Mouse (Mus musculus) c-Kit-negative CD71-positive TER-119-positive erythroid progenitor cells, embryonic 14.5 days (primary cell): Measurements from ENCODE around the gene Hepacam.

Source experiments
- DNase-seq: peaks from one replicate; pipeline ENCODE4 v3.0.0-alpha.2; 2013; ENCODE audit warnings: low read depth, low spot score

Hepacam gene

DNA sequence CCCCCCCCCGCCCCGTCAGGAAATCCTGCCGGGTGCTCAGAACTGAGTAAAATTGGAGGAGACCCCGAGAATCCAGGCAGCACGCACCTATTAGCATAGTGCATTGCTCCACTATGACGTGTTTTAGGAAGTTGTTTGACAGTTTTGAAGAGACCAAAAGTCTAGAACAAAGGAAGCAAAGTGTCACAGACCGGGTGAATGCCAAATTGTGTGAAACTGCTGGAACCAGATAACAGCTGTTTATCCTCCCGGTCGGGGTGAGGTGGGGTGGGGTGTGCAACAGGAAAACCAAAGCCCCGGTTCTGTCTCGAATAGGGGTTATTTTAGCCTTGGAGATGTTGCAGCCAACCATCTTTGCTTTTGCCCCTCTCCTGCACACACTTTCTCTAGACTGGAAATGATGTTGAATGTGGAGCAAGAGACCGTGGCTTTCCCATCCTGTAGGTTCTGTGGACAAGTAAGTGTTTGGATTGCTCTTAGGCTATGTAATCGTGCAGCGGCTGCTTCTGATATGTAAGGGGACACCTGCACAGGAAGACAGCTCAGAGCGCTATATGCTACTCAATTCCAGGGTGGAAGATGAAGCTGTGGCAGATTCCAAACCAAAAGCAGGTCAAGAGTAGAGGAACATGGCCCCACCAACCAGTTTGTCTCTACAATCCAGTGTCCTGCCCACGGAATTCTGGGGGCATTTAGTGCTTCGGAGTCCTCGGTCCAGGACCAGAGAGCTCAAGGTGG is 66.8 kb downstream of the Hepacam start:
- DNase-seq: no peak

DNA sequence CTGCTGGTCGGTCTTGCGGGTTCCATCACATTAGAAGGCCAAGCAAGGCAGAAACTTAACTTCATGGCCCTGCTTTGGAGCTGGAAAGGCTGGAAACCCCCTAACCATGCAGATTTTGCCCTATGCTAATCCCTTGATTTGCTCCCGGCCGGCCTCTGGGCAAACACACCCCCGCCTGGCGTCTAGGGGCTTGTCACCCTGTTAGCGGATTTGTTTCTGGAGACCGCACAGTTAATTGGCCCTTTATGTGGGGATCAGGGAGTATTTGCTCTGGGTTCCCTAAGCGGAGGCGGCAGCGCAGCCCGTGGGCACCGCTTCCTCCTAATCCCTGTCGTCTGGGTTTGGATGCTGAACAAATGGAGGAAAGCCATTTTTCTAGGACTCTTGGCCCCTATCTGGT is 67.8 kb downstream of the Hepacam start:
- no peak for DNase-seq

DNA sequence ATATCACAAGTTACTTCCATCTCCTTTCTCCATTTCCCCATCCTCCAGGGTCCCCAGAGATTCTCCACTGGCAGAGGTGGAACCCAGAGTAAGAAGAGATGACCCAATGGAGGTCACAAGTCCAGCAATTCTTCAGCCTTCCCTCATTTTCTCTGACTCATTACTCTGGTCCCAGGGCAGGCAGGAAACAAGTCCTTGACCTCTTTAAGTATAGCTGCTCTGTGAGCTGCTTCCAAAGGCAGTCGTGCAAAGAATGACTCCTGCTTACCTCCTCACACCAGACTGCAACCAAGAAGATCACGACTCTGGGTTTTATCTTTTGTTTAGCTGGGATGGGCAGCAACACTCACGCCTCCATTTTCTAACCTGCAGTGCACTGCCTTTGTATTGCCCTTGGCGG is 68.5 kb downstream of the Hepacam start:
- no peak for DNase-seq
